Mouse (Mus musculus) stomach, postnatal 0 days (tissue): ENCODE measurements at regions not wholly inside any gene's neighbourhood (a gene's known extent, or its start where the extent isn't known, plus 50 kb on each side); places are given as distances from the start of the nearest gene placed in this dataset.

Source experiments
- ATAC-seq: fragments of 200-750 bp; cut with Nextera tagmentation; 2 replicates; pipeline ENCODE4 v1.8.0; 2017; ENCODE audit not compliant: low FRiP score, low TSS enrichment
- DNase-seq: peaks from one replicate; pipeline ENCODE4 v3.0.0-alpha.2; 2016; ENCODE audit warnings: low spot score
- H3K27ac ChIP-seq: fragments of 300-500 bp; sonication (generic); replicated peaks from 2 replicates; pipeline ENCODE4 v1.5.1; 2014; ENCODE audit warnings: mild to moderate bottlenecking, control low read depth
- H3K27me3 ChIP-seq: fragments of 300-500 bp; sonication (generic); 2 replicates; pipeline ENCODE4 v1.6.1; 2014; ENCODE audit warnings: low read length; ENCODE audit not compliant: control insufficient read depth, insufficient read depth
- H3K36me3 ChIP-seq: fragments of 300-500 bp; sonication (generic); 2 replicates; pipeline ENCODE4 v1.6.1; 2014; ENCODE audit warnings: low read length, mixed read lengths; ENCODE audit not compliant: control insufficient read depth, insufficient read depth
- H3K4me1 ChIP-seq: fragments of 300-500 bp; sonication (generic); replicated peaks from 2 replicates; pipeline ENCODE4 v1.6.1; 2014; ENCODE audit warnings: antibody characterized with exemption; ENCODE audit not compliant: control insufficient read depth, insufficient read depth
- H3K4me2 ChIP-seq: fragments of 300-500 bp; sonication (generic); replicated peaks from 2 replicates; pipeline ENCODE4 v1.6.1; 2014; ENCODE audit warnings: low read depth, mild to moderate bottlenecking, control low read depth, moderate library complexity
- H3K4me3 ChIP-seq: fragments of 300-500 bp; sonication (generic); 2 replicates; pipeline ENCODE4 v1.5.1; 2014; ENCODE audit warnings: low read depth, low read length, control low read depth
- H3K9ac ChIP-seq: fragments of 300-500 bp; sonication (generic); 2 replicates; pipeline ENCODE4 v1.6.1; 2014; ENCODE audit warnings: mild to moderate bottlenecking, low read length, control low read depth, mixed read lengths
- H3K9me3 ChIP-seq: fragments of 300-500 bp; sonication (generic); 2 replicates; pipeline ENCODE4 v1.6.1; 2016; ENCODE audit warnings: low read length; ENCODE audit not compliant: control insufficient read depth
- CTCF ChIP-seq: IDR thresholded peaks from 2 replicates; pipeline ENCODE4 v1.5.1; 2016; ENCODE audit warnings: antibody characterized with exemption, low read depth, mild to moderate bottlenecking, moderate library complexity
- EP300 ChIP-seq: optimal IDR thresholded peaks from 2 replicates; pipeline ENCODE3; 2016; ENCODE audit warnings: antibody characterized with exemption
- WGBS: fragments of 180-500 bp; shearing (Covaris S2); extraction: QIAGEN DNeasy Blood & Tissue Kit; methylation state at CpG from one replicate; pipeline ENCODE4 v1.1.7; 2014; 5-methylcytosine and 5-hydroxymethylcytosine counted together

DNA sequence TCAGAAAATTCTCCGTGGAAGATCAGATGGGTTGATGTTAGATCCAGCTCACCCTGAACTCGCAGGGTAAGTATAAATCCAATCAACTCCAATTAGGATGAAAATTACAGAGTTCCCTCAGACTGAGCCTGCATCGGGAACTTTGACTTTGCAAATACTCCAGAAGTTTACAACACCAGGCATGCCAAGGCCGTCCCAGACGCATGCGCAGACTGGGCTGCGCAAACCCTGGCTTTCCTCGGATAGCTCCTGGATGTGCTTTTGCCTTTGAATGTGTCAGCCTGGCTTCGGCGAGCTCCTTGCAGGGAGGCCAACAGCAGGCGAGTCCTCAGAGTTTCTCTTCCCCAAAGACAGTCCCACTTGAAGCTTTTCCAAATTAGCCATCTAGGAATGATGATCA lies 127.6 kb upstream of the Tbx3 start:
- no peaks in the 10 kb centered on the region for H3K9me3 ChIP-seq
- H3K4me2 ChIP-seq: no peak overlapping the region
- ATAC-seq (no peak), DNase-seq (no peak)
- H3K9ac ChIP-seq: no peak overlapping the region
- no peak overlapping the region for H3K27ac ChIP-seq
- TF ChIP-seq CTCF: no peak
- TF ChIP-seq EP300: no peak
- H3K4me1 ChIP-seq: no peaks in the 10 kb centered on the region
- H3K27me3 ChIP-seq: no peaks in the 10 kb centered on the region
- no peaks in the 10 kb centered on the region for H3K36me3 ChIP-seq
- 83% methylated on average over 11 of the region's 11 CpGs for WGBS
- H3K4me3 ChIP-seq: no peak overlapping the region

DNA sequence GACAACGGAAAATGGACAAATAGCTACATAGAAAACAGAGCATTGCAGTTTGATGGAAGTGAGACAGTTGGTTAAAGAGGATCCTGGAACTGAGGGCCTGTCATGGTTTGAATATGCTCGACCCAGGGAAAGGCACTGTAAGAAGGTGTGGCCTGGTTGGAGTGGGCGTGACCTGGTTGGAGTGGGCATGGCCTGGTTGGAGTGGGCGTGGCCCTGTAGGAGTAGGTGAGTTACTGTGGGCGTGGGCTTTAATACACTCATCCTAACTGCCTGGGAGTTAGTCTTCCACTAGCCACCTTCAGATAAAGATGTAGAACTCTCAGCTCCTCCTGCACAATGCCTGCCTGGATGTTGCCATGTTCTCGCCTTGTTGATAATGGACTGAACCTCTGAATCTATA lies 126.8 kb upstream of the Tbx3 start:
- 91% methylated on average over 6 of the region's 6 CpGs for WGBS
- Histone ChIP-seq H3K27ac (no peak overlapping the region), H3K4me2 (no peak overlapping the region), H3K36me3 (no peaks in the 10 kb centered on the region), H3K9me3 (no peaks in the 10 kb centered on the region), H3K9ac (no peak overlapping the region), H3K4me3 (no peak overlapping the region), H3K27me3 (no peaks in the 10 kb centered on the region), H3K4me1 (no peaks in the 10 kb centered on the region)
- TF ChIP-seq EP300: no peak
- no peak for TF ChIP-seq CTCF
- no peak for DNase-seq
- ATAC-seq: no peak

DNA sequence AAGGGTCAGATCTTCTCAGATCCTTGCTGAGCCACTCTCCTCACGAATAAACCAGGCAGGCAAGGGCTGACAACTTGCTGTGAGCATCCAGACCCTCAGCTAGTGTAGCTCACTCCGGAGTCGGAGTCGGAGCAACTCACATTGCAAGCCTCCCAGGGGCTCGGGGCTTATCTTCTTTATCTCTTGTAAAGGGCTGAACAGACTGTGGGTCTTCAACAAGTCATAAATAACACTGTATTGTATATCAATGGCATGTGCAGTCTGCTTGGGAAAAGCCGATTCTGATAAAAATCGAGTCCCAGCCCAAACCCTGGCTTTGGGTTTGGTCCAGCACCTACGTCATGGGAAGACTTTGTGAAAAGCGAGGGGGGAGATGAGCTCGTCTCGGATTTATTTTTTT lies 125.8 kb upstream of the Tbx3 start:
- H3K36me3 ChIP-seq: no peaks in the 10 kb centered on the region
- ATAC-seq (no peak), DNase-seq (no peak)
- H3K27me3 ChIP-seq: no peaks in the 10 kb centered on the region
- no peak overlapping the region for H3K4me2 ChIP-seq
- TF ChIP-seq EP300 (no peak), CTCF (no peak)
- H3K27ac ChIP-seq: no peak overlapping the region
- H3K4me1 ChIP-seq: no peaks in the 10 kb centered on the region
- H3K4me3 ChIP-seq: no peak overlapping the region
- WGBS: 61% methylated on average over 11 of the region's 11 CpGs
- no peak overlapping the region for H3K9ac ChIP-seq
- no peaks in the 10 kb centered on the region for H3K9me3 ChIP-seq

DNA sequence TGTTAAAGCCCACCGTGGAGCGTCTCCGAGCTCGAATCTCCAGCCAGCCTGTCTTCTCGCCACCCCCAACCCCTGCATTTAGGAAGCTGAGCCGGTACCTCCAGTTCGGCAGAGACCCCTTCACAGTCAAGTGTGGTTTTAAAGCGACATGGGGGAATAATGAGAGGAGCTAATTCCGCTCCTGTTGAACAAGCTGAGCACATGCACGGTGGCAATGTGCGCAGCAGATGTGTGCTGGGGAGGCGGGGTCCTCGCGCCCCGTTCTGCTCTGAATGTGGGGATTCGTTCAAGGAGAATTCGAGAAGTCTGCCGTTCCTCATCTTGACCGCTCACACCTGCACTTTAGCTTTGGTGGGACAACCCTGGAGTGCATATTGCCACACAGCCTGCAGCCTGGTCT lies 123.4 kb upstream of the Tbx3 start:
- Histone ChIP-seq H3K9me3 (no peaks in the 10 kb centered on the region), H3K9ac (no peak overlapping the region), H3K4me2 (no peak overlapping the region), H3K4me3 (no peak overlapping the region), H3K27ac (no peak overlapping the region), H3K27me3 (no peaks in the 10 kb centered on the region), H3K36me3 (no peaks in the 10 kb centered on the region), H3K4me1 (no peaks in the 10 kb centered on the region)
- 74% methylated on average over 19 of the region's 19 CpGs for WGBS
- DNase-seq (no peak), ATAC-seq (no peak)
- no peak for TF ChIP-seq CTCF
- TF ChIP-seq EP300: no peak

DNA sequence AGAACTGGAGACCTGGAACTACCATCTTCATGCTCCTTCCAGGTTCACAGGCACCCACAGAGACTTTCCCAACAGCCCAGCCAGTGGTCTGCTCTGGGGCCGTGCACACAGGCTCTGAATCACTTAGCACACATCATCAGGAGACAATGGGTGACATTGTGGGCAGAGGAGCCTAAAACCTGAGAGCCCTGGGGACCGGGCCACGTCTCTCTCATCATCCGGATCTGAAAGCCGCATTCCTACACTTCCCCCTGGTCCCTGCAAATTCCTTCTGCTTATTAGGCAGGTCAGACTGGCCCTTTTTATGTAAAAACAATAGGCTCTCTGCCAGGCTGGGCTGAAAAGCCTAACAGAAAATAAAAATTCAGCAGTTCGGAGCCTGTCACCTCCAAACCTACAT lies 119.6 kb upstream of the Tbx3 start:
- Histone ChIP-seq H3K9me3 (no peaks in the 10 kb centered on the region), H3K4me2 (no peak overlapping the region), H3K27me3 (no peaks in the 10 kb centered on the region), H3K4me1 (no peaks in the 10 kb centered on the region), H3K27ac (no peak overlapping the region), H3K36me3 (no peaks in the 10 kb centered on the region), H3K4me3 (no peak overlapping the region), H3K9ac (no peak overlapping the region)
- DNase-seq: no peak
- 51% methylated on average over 6 of the region's 6 CpGs for WGBS
- ATAC-seq: no peak
- no peak for TF ChIP-seq CTCF
- no peak for TF ChIP-seq EP300

DNA sequence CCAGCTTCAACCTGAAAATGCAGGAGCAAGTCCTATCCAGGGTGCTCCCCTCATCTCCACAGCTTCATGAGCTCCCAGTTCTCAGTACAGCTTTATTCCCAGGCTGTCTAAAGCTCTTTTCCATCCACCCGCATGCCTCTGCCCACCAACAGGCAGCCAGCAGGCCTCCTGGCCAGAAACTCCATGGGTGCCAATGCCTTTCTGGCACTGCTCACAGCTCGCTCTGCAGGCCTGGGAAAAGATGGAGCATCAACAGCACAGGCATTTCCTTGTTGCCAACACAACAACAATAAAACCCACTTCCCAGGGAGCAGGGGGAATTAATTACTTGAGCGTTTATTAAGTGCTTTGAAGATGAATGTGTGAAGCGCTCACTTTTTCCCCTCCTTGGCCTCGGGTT lies 117.0 kb upstream of the Tbx3 start:
- no peak for TF ChIP-seq CTCF
- TF ChIP-seq EP300: no peak
- Histone ChIP-seq H3K36me3 (no peaks in the 10 kb centered on the region), H3K4me1 (no peaks in the 10 kb centered on the region), H3K4me3 (no peak overlapping the region), H3K4me2 (no peak overlapping the region), H3K27me3 (no peaks in the 10 kb centered on the region), H3K9me3 (no peaks in the 10 kb centered on the region), H3K9ac (no peak overlapping the region), H3K27ac (no peak overlapping the region)
- ATAC-seq (no peak), DNase-seq (no peak)
- 52% methylated on average over 5 of the region's 5 CpGs for WGBS

DNA sequence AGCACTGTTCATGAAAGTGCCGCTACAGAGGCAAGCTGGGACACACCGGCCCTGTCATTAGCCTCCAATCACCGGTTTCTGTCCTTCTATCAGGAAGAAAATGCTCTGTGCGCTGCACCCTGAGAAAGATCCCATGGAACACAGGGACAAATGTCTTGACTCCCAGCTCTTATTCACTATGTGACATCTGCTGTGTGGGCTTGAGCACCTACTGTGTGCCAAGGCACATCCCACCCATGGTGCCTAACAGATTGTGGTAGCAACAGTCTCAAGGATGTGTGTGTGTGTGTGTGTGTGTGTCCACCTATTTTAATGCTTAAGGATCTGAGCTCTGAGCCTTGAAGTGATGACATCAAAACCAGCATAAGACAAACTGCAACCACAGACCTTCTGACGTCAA lies 113.4 kb upstream of the Tbx3 start:
- DNase-seq (no peak), ATAC-seq (no peak)
- Histone ChIP-seq H3K36me3 (no peaks in the 10 kb centered on the region), H3K4me3 (no peak overlapping the region), H3K9ac (no peak overlapping the region), H3K27me3 (no peaks in the 10 kb centered on the region), H3K9me3 (no peaks in the 10 kb centered on the region), H3K4me2 (no peak overlapping the region), H3K27ac (no peak overlapping the region), H3K4me1 (no peaks in the 10 kb centered on the region)
- TF ChIP-seq CTCF: no peak
- TF ChIP-seq EP300: no peak
- 62% methylated on average over 5 of the region's 5 CpGs for WGBS
